Mouse (Mus musculus) layer of hippocampus, adult 9-11 months (tissue): ENCODE measurements around the gene Agbl4.

ENCODE experiments used
- DNase-seq: peaks from one replicate; pipeline ENCODE4 v3.0.0; 2022

The Agbl4 gene

GRCm38 (mm10) chr4:110397618-110398045 is at the start of gene Agbl4:
TSS of gene Agbl4 (plus strand) at chr4:110397661.
- peak; percentile 68 for DNase-seq

- peak; percentile 3 for DNase-seq
These were observed 46.6 kb upstream of the Agbl4 start for GRCm38 (mm10) chr4:110350856-110351177.

GRCm38 (mm10) chr4:110351178-110352000 is 46.1 kb upstream of the Agbl4 start, which contains the start of gene Elavl4:
TSS of gene Elavl4 (minus strand) at chr4:110351909.
- DNase-seq: peak; percentile 49

- no peak for DNase-seq
These were observed 45.5 kb upstream of the Agbl4 start for GRCm38 (mm10) chr4:110352001-110352369.

- DNase-seq: no peak
These were observed 36.9 kb upstream of the Agbl4 start for GRCm38 (mm10) chr4:110360568-110360967.

- DNase-seq: no peak
These were observed 1.2 kb upstream of the Agbl4 start for GRCm38 (mm10) chr4:110396221-110396620.

- no peak for DNase-seq
These were observed 22.8 kb downstream of the Agbl4 start for GRCm38 (mm10) chr4:110420306-110420705.

GRCm38 (mm10) chr4:110427653-110428052 is 30.2 kb downstream of the Agbl4 start:
- no peak for DNase-seq

GRCm38 (mm10) chr4:110494371-110494770 is 96.9 kb downstream of the Agbl4 start:
- no peak for DNase-seq

GRCm38 (mm10) chr4:110529804-110530203 is 132.3 kb downstream of the Agbl4 start:
- DNase-seq: peak; percentile 18

GRCm38 (mm10) chr4:110549223-110549622 is 151.8 kb downstream of the Agbl4 start:
- no peak for DNase-seq

GRCm38 (mm10) chr4:110597726-110598283 is 200.3 kb downstream of the Agbl4 start:
- DNase-seq: no peak

- DNase-seq: no peak
These were observed 244.0 kb downstream of the Agbl4 start for GRCm38 (mm10) chr4:110641417-110641816.

- no peak for DNase-seq
These were observed 265.5 kb downstream of the Agbl4 start for GRCm38 (mm10) chr4:110662940-110663339.

- no peak for DNase-seq
These were observed 276.7 kb downstream of the Agbl4 start for GRCm38 (mm10) chr4:110674121-110674520.

GRCm38 (mm10) chr4:110735141-110735540 is 337.7 kb downstream of the Agbl4 start:
- DNase-seq: no peak

GRCm38 (mm10) chr4:110757941-110758340 is 360.5 kb downstream of the Agbl4 start:
- no peak for DNase-seq

GRCm38 (mm10) chr4:110788596-110788995 is 391.1 kb downstream of the Agbl4 start:
- DNase-seq: no peak

- peak; percentile 78 for DNase-seq
These were observed 402.4 kb downstream of the Agbl4 start for GRCm38 (mm10) chr4:110799902-110800301.

- DNase-seq: no peak
These were observed 413.5 kb downstream of the Agbl4 start for GRCm38 (mm10) chr4:110810947-110811346.

- no peak for DNase-seq
These were observed 435.3 kb downstream of the Agbl4 start for GRCm38 (mm10) chr4:110832776-110833175.

- no peak for DNase-seq
These were observed 482.4 kb downstream of the Agbl4 start for GRCm38 (mm10) chr4:110879719-110880443.

- DNase-seq: peak; percentile 33
These were observed 518.6 kb downstream of the Agbl4 start for GRCm38 (mm10) chr4:110916061-110916460.

- DNase-seq: peak; percentile 85
These were observed 519.1 kb downstream of the Agbl4 start for GRCm38 (mm10) chr4:110916565-110916964.
